Mouse (Mus musculus) ES-Bruce4 (cell line): ENCODE results near the gene Kctd5. TPM values are rescaled to one million over a fixed set of nuclear protein-coding genes. Genes with fewer than 3 reads are reported as not detected.

ENCODE experiments used
- H3K27ac ChIP-seq: 2 replicates; pipeline ENCODE4 v1.5.1; 2012; ENCODE audit warnings: low read length, inconsistent platforms; ENCODE audit not compliant: insufficient read depth
- H3K27me3 ChIP-seq: 2 replicates; pipeline ENCODE4 v1.6.1; 2012; ENCODE audit warnings: mild to moderate bottlenecking, low read length, inconsistent platforms; ENCODE audit not compliant: control insufficient read depth, poor library complexity, insufficient read depth, severe bottlenecking
- H3K36me3 ChIP-seq: 2 replicates; pipeline ENCODE4 v1.6.1; 2012; ENCODE audit warnings: inconsistent platforms, mild to moderate bottlenecking, low read length, moderate library complexity; ENCODE audit not compliant: control insufficient read depth, poor library complexity, insufficient read depth, severe bottlenecking
- H3K4me1 ChIP-seq: one replicate; pipeline ENCODE4 v1.8.1; 2011; ENCODE audit warnings: low read length; ENCODE audit not compliant: control insufficient read depth, insufficient read depth
- H3K4me3 ChIP-seq: 2 replicates; pipeline ENCODE4 v1.5.1; 2011; ENCODE audit warnings: low read depth, mild to moderate bottlenecking, low read length
- H3K9ac ChIP-seq: 2 replicates; pipeline ENCODE4 v1.6.1; 2012; ENCODE audit warnings: low read depth, mild to moderate bottlenecking, inconsistent platforms; ENCODE audit not compliant: poor library complexity, severe bottlenecking
- H3K9me3 ChIP-seq: replicated peaks from 2 replicates; pipeline ENCODE4 v1.6.1; 2012; ENCODE audit warnings: mild to moderate bottlenecking, low read length, inconsistent platforms; ENCODE audit not compliant: control insufficient read depth, poor library complexity, insufficient read depth, severe bottlenecking
- CTCF ChIP-seq: IDR thresholded peaks from one replicate; pipeline ENCODE4 v1.8.1; 2011; ENCODE audit warnings: low read depth, low read length
- EP300 ChIP-seq: IDR thresholded peaks from 2 replicates; pipeline ENCODE4 v1.6.1; 2011; ENCODE audit warnings: low read depth, low read length; ENCODE audit not compliant: insufficient read depth
- POLR2A ChIP-seq: IDR thresholded peaks from one replicate; pipeline ENCODE4 v1.8.1; 2011; ENCODE audit warnings: low read length; ENCODE audit not compliant: insufficient read depth
- polyA plus RNA-seq: library from polyadenylated mRNA; stranded (reverse); fragments of >200 nt; gene quantifications from 2 replicates; pipeline ENCODE4 v1.2.4, GENCODE M21; 2011; ENCODE audit warnings: low read depth; ENCODE audit not compliant: missing spikeins, insufficient read depth, insufficient read length

Gene Kctd5
- polyA plus RNA-seq, 1 experiment = 66.4 TPM

DNA sequence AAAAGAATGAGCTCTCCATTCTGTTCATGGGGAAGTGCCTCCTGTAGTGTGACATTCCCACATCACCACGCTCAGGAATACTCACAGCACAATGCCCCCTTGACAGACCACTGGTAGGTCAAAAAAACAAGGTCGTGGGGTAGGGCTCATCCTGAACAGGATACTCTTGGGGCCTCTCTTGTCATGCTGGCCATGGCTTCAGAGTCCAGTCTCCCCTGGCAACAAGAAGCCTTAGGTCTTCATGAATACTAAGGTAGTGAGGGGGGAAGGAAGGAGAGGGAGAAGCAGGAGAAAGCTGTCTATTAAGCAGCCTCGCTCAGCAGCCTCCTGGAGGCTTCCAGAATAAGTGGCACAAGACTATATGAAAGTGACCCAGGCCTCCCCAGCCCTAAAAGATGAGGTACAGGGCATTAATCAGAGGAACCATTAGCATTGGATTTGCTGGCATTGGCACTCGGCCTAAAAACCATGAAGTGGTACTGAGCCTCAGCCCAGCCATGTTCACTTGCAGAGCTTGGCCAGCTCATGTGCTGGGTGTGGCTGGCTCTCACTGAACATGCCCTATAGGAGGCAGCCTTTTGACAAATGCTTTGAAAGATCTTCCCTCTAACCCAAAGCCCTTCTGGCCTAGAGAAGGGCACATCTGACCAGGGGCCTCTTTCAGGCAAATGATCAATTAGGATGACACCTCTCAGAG lies 10.7 kb downstream of the Kctd5 start:
- peaks cover 15% of the 10 kb centered on the region for H3K36me3 ChIP-seq
- H3K27ac ChIP-seq = no peak overlapping the region
- no peaks in the 10 kb centered on the region for H3K27me3 ChIP-seq
- H3K9me3 ChIP-seq = no peaks in the 10 kb centered on the region
- H3K4me3 ChIP-seq = no peak overlapping the region
- no peak overlapping the region for H3K9ac ChIP-seq
- TF ChIP-seq POLR2A (no peak), EP300 (no peak), CTCF (no peak)
- H3K4me1 ChIP-seq = no peaks in the 10 kb centered on the region

DNA sequence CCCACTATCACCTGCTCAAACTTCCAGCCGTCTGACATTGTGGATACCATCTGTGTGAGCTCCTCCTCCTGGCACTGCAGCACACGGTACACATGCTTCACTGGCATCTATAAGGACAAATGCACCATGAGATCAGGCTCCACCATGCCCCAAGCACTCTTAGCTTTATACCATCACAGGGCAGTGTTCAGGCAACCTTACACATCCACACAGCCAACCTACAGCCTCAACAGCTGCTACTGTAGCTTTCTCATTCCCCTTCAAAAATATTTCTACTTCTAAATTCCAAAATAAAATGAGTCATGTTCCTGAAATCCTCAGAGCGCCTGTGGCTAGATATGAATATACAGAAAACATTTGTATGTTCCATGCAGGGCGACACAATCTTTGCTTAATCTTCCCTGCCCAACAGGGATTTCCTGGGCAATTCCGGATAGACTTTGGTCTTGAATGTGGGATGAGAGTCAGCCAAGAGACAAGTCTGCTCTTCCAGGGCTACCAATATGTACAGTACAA lies 15.5 kb downstream of the Kctd5 start:
- no peak overlapping the region for H3K4me3 ChIP-seq
- no peaks in the 10 kb centered on the region for H3K9me3 ChIP-seq
- TF ChIP-seq CTCF (no peak), POLR2A (no peak), EP300 (no peak)
- no peaks in the 10 kb centered on the region for H3K27me3 ChIP-seq
- H3K9ac ChIP-seq = no peak overlapping the region
- H3K36me3 ChIP-seq = peaks cover 41% of the 10 kb centered on the region
- H3K27ac ChIP-seq = no peak overlapping the region
- H3K4me1 ChIP-seq = no peaks in the 10 kb centered on the region

GRCm38 (mm10) chr17:24056636-24057625 lies 16.4 kb downstream of the Kctd5 start:
- Histone ChIP-seq H3K4me3 (no peak overlapping the region), H3K27ac (no peak overlapping the region), H3K9ac (no peak overlapping the region), H3K9me3 (no peaks in the 10 kb centered on the region), H3K4me1 (no peaks in the 10 kb centered on the region), H3K27me3 (no peaks in the 10 kb centered on the region), H3K36me3 (peaks cover 41% of the 10 kb centered on the region)
- TF ChIP-seq POLR2A (no peak), CTCF (no peak), EP300 (no peak)

GRCm38 (mm10) chr17:24049008-24049407 lies 24.3 kb downstream of the Kctd5 start:
- TF ChIP-seq EP300 = no peak
- TF ChIP-seq CTCF = no peak
- no peak for TF ChIP-seq POLR2A
- H3K27me3 ChIP-seq = no peaks in the 10 kb centered on the region
- no peak overlapping the region for H3K27ac ChIP-seq
- no peak overlapping the region for H3K4me3 ChIP-seq
- no peak overlapping the region for H3K9ac ChIP-seq
- no peaks in the 10 kb centered on the region for H3K9me3 ChIP-seq
- H3K36me3 ChIP-seq = peaks cover 6% of the 10 kb centered on the region; the same call in 1 of the 2 replicates
- peaks cover 3% of the 10 kb centered on the region for H3K4me1 ChIP-seq

GRCm38 (mm10) chr17:24048053-24048452 lies 25.2 kb downstream of the Kctd5 start:
- peaks cover 3% of the 10 kb centered on the region; the same call in 1 of the 2 replicates for H3K36me3 ChIP-seq
- TF ChIP-seq EP300 (no peak), POLR2A (no peak), CTCF (no peak)
- H3K4me1 ChIP-seq = peaks cover 3% of the 10 kb centered on the region
- no peak overlapping the region for H3K4me3 ChIP-seq
- no peak overlapping the region for H3K9ac ChIP-seq
- H3K27ac ChIP-seq = no peak overlapping the region
- no peaks in the 10 kb centered on the region for H3K9me3 ChIP-seq
- H3K27me3 ChIP-seq = no peaks in the 10 kb centered on the region
